Mouse (Mus musculus) heart, postnatal 0 days (tissue): Measurements from ENCODE around the gene Gja5.

ENCODE experiments used
- CTCF ChIP-seq: IDR thresholded peaks from 2 replicates; pipeline ENCODE4 v1.5.1; 2016; ENCODE audit warnings: antibody characterized with exemption, control low read depth, low read depth
- EP300 ChIP-seq: IDR thresholded peaks from 2 replicates; pipeline ENCODE4 v1.6.1; 2016; ENCODE audit warnings: antibody characterized with exemption, low read depth

- TF ChIP-seq CTCF (no peak), EP300 (peak; percentile 56)
Observed at GRCm38 (mm10) chr3:96970986-96971385, 66.5 kb downstream of the Gja5 start.
